Mouse (Mus musculus) 3134 (cell line): ENCODE data around the gene Ift22.

Experiments used
- DNase-seq: peaks from one replicate; pipeline ENCODE4 v3.0.0-alpha.2; 2011; ENCODE audit warnings: low spot score; ENCODE audit not compliant: insufficient read length; ENCODE audit errors: extremely low read depth

Gene Ift22

DNA sequence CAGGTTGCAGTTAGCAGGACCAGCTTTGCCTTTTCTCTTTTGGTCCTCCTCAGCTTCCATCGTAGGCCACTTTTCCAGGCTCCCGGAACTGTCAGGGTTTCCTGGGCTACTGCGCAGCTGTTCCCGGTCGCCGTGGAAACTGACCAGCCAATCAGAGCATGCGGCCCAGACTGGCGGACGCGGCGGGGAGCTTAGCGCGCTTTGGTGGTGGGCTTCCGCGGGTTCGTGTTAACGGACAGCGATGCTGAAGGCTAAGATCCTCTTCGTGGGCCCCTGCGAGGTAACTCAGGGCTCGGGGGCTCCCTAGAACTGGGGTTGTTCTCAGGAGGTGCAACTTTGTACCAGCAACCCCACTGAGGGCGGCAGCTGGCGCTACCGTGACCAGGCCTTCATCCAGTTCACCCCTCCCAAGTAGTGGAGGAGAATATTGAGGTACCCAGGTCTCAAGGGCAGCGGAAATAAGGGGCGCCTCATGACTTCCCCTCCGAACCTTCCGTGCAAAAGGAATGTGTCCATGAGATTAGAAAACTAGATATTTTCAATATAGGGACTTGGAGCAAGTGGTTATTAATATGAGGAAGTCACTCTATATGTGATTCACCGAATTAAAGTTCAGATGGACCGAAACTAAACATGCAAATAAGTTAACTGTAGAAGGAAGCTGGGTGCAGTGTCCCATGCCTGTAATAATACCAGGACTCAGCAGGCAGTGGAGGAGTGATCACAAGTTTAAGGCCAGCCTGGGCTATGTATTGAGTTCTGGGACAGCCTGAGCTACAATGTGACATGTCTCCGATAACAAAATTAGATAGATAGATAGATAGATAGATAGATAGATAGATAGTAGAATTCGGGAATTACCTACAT is at the start of gene Ift22:
Gene Ift22, plus strand, starts transcription at position 160 of the 867 bp plus-strand sequence.
- peak; percentile 82 for DNase-seq

DNA sequence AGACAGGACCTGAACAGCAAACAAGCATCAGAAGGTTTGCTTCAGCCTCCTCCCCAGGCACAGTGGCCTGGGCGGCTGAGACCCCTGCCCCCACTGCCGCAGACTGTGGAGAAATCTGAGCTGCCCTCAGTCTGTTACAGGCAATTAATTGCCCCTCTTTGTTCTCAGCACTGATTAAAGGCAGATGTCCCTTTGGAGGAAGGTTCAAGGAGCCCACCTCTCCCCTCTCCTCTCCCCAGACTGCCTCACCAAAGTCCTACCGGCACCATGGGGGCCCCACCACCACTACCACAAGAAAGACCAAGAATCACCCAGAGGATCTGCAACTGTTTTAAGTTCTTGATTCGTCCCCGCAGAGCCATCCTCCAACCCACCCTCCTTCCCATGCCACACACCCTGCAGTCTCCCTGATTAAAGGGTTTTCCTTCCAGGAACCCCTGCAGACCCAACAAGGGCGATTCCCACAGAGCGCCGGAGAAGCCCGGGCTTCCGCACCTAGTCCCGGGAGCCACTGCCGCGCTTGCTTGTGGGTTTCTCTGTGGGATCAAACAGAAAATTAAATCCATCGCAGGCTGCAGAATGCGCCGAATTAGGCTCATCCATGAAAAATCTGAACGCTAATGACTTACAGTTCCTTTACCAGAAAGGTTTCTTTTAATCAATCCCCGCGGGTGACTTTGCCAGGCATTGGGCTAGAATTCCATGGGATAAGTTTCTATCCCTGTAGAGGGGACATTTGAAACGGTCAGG is 46.6 kb upstream of the Ift22 start:
- DNase-seq = no peak

DNA sequence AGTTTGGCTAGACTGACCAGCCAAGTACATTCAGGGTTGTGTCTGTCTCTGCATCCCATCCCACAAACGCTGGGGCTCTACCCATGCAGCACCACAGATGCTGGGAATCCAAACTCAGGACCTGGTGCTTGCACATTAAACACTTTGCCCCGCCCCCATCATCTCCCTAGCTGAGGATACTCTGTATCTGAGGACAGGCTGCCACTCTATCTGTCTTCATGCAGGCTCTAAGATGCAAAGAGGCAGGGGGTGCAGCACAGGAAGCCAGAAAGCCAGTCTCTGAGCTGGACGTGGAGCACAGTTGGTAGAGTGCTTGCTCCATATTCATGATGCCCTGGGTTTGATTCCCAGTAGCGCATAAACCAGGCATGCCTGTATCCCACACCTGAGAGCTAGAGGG is 45.1 kb upstream of the Ift22 start:
- DNase-seq = no peak

DNA sequence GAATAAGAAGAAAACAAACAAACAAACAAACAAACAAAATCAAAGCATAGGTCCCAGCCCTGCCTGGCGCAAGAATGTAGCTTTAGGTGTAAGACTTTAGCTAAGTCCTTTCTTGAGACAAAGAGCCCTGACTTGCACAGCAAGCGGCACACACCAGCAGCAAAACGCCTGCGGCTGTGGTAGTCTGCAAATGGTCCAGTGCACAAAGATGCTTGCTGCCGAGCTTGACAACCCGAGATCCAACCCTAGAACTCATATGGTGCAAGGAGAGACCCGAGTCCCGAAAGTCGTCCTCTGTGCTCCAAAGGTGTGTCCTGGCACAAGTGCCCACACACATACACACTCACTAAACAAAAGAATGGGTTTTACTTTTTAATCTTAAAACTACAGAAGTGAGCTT is 44.7 kb upstream of the Ift22 start:
- no peak for DNase-seq

DNA sequence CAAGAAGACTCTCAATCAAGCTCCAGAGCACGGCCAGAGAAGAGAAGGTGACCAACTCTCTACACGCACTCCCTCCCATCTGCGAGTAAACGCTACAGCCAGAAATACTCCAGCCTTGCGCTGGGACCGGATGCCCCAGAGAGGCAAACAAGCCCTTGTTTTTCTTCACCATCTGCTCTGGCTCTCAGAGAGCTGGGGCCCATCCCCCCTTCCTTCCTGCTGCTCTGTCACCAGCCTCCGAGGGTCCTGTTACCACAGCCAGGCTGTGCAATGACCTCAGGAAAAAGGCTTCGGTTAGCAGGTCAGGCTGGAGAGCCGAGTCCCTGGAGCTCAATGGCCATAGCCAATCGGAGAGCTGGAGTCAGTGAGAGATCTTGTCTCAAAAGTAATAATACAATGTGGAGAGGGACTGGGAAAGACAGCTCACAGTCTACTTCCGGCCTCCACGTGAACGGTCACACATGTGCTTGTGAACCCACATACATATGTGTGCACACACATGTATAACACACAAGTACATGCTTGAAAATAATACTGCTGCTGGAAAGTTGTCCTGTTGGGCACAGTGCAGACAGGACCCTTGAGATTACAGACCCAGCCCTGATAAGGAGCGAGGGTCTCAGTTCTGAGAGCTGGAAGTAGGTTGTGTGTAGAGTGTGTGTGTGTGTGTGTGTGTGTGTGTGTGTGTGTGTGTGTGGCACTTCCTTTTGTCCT is 43.8 kb upstream of the Ift22 start:
- no peak for DNase-seq

DNA sequence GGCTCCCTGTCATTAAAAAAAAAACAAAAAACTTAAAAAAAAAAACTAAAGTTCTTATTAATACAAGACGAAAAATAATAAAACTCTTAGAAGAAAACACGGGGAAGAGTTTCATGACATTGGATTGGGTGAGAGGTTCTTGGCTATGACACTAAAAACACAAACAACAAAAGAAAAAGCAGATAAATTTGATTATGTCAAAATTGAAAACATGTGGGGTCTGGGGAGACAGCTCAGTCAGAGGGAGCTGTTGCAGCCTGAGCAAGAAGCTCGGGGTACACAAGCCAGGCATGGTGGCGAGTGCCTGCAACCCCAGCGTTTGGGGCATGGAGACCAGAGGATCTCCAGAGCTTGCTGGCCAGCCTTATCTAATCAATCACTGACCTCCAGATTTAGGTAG is 40.2 kb upstream of the Ift22 start:
- DNase-seq = no peak

DNA sequence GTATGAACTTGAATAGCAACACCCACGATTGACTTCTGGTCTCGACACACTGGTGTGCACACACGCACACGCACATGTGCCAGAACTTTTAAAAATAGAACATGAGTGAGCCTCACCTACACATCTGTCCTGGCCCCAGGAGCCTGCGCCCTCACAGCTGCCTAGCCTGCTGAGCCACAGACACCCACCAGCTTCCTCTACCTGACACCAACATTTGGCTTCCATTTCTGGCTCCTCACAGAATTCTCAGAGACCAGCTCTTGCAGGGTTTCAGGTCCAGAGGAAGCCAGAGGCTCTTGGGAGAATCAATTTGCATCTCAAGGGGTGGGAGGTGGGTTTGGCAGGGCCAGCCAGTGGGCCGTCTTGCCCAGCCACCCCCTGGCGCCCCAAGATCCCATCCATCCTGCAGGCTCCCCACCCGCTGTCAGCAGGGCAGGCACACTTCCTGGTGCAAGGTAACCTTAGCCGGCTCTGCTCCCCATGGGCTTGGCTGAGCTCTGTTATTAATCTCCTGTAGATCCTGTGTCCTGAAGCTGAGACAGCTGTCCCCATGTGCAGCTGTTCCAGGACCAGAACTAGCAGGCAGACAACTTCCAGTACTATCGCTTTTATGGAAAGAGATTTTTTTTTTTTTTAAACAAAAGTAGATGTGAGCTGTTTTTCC is 38.4 kb upstream of the Ift22 start:
- DNase-seq = no peak

DNA sequence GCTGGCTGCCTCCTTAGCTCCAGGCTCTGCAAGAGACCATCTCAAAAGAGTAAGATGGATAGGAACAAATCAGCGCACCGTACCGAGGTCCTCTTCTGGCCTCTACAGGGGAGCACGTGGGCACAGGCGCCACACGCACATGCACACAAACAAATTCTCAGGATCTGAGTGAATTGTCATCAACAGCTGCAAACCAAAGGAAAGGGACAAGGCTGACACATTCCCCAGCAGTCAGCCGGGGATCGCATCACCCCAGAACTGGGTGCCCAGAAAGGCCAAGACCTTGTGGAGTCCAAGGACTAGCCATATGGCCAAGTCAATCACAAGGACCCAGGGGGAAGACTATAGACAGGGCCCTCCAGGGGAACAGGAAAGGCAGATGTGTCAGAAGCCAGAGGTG is 35.5 kb upstream of the Ift22 start:
- DNase-seq = no peak

DNA sequence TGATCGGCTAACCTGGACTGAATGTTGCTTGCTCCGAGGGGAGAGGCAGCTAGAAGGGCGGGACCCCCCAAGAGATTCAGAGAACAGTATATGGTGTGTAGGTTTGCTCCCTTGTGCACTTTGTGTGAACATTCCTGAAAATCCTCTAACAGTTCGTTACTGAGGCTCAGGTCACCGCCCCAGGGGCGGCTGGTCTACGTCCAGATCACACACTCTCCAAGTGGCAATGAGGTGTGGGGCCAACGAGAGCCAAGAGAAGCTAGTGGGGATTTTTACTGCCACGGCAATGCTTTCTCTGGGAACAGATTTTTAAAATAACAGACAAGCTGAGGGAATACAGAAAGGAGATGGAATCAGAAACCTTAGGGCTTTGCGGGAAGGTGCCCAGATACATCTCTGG is 33.7 kb upstream of the Ift22 start:
- DNase-seq = no peak

DNA sequence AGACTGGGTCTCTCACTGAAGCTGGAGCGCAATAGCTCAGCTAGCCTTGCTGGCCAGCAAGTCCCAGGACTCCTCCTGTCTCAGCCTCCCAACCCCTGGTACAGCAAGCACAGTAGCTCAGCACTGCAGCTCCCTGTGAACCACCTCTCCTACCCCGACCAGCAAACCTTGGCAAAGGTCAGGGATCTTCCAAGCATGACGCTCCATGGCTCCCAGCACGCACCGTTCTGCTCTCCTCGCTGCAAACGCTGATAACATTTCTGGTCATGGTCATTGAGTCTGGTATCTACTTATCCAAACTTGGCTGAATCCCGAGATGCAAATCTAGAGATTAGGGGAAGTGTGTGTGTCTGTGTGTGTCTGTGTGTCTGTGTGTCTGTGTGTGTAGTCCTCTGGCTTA is 27.8 kb upstream of the Ift22 start:
- no peak for DNase-seq

DNA sequence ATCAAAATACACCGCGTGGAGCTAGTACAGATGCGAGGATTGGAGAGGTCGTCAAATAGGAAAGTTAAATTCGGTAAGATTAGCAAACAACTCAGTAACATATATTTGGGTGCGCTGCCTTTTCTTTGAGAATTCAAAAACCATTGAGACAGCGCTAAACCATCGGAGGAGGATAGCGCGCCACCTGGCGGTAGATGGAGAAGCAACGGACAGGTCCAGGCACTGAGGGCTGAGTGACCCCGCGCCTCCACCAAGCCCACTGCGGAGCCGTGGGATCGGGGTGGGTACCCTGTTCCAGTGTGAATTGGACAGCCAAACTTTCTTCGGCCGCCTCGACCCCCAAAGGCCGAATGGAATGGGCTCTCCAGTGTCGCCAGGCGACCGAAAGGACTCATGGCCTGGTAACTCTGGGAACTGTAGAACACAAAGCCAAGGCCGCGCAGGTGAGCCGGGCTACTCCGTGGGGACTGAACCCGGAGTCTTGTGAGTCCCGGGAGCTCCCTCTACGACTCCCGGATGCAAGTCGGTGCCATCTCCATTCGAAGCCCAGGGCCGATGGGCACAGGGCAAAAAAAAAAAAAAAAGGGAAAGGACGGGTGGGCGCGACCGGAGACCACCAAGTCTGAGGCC is 26.5 kb upstream of the Ift22 start:
- DNase-seq = peak; percentile 35

DNA sequence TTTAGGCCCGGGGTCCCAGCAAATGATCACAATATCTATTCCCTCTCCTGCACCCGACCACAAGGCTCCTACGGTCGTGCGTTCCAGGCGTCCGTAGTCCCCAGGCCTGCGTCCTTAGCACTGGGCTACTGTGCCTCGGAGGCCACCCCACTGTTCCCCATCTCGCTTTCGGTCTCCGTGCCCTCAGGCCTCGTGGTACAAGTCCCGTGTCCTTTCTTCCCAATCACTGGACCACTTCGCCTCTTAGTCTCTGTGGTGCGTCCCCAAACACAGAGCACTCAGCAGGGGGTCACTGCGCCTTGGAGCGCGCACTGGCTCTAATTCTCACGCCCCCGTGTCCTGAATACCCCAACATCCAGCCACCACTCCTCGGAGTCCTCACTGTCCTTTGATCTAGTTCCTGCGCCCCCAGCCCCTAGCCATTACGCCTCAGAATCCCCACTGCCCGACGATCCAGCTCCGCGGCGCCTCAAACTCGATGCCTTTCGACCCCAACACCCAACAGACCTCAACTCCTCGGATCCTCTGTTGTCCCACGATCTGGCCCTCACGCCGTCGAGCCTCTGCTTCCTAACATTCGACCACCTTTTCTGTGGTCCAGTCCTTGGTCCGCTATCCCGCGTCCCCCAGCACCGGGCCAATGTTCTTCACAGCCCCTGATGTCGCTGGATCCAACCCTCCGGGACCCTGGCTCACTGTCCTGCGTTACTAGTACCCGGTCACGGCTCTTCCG is 25.7 kb upstream of the Ift22 start:
- no peak for DNase-seq

DNA sequence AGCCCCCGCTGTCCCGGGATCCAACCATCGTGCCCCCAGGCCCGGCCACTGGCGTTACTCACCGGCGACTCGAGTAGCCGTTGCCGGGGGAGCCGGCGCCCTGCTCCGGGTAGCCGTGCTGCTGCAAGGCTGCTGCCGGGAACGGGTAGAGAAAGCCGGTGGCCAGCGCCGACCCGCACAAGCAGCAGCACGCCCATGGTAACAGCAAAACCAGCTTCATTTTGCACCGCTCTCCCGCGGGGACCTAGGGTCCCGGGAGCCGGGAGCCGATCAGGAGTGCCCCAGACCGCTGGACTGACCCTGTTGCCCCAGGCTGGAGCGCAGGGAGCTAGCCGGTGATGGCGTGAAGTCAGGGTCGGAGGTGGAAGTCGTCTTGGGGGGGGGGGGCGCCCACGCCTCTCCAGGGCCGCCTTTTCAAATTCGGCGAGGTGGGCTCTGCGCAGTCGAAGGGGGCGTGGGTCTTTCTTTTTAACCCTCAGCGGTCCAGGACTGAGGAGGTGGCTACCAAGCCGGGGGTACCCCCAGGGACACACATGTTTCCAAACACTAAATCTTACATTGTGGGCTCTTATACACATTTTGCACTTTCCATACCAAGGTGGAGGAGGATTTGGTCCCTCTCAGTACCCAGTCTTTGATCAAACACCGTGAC is 25.0 kb upstream of the Ift22 start, which contains the start of gene Col26a1:
Gene Col26a1, minus strand, starts transcription at position 422 of the 652 bp plus-strand sequence.
- DNase-seq = no peak

DNA sequence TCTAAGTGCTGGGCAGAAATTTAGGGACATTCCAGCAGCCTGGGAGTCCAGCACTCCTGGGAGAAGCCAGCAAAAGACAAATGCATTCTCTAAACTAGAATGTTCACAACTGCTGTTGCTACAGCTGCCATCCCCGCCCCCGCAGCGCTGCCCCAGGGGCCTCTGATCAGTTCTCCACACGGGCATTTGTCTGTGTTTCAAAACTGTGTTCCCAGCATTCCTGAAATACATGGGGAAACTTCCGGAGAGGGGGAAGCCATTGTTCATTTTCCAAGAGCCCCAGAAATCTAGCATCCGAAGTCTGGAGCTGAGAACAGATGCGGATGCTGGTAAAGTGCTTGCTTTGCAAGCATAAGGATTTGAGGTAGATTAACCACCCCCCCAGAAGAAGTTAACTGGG is 21.0 kb upstream of the Ift22 start:
- DNase-seq = no peak

DNA sequence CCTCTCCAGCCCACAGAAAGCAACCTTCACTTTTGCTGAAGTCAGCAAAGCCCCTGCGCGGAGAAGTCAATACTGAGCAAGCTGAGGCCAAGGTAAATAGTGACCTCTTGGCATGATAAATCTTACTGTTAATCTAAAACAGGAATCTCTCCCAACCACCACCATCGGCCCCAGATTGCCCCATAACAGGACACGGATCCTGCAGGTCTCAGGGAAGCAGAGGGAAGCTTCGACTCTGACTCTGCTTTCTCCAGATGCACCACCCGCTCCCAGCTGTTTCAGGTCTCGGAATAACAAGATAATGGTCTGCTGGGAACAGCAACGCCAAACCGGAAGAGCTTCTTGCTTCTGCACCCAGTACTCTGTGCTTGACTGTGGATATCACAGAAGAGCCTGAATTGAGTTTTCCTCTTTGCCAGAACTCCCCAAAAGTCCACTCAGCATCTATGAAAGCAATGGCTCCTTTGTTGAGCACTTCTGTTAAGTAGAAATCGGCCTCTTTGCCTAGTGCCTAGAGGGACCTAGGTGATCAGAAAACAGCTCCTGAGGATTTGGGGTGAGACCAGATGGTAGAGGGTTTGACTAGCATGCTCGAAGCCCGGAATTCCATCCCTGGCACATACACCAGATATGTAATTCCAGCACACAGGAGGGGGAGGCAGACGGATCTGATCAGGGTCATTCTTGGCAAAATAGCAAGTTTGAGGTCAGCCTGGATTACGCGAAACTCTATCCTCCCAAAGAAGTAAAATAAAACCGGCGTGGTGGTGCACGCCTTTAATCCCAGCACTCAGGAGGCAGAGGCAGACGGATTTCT is 19.2 kb upstream of the Ift22 start:
- no peak for DNase-seq

DNA sequence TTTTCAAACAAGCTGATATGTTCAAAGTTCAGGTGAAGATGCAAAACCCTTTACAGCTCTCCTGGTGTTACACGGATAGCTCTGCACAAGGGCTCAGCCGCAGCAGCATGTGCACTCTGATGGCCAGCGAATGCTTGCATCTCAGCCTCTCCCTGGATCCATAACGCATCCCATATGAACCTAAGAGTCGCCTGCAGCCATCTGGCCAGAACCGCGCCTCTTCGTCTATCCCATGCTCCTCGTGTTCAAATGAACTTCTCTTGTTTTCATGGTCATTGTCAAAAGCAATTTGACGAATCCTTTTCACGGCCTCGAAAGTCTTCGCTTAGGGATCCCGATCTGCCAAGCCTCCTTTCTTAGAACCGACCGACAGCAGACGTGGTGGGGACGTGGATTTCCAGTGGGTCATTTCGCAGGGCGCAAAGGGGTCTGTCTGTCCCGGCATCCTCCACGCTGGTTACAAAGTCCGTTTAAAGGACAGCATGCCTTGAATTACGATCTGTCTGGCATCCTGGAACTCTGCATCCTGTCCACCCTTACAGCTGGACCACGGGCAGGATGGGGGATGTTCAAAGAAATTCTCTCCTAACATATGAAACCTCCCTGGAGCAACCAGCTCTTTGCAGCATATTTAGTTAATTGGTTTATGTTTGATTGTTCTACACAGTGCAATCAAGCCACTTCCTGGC is 13.0 kb upstream of the Ift22 start:
- no peak for DNase-seq

DNA sequence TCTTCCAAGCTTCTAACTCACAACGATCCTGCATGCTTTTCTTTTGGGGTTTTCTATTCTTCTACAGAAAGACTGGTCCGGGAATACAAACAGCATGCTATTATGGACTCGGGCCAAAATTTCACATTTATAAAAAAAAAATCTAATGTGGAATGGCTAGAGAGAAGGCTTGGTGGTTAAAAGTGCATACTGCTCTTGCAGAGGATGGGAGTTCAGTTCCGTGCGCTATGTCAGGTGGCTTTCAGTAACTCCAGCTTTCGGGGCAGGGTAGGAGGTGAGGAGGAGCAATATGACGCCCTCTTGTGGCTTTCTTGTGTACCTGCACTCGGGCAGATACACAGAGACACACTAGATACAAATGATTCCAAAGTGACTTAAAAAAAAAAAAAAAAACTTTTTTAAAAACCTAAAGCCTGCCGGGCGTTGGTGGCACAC is 12.4 kb upstream of the Ift22 start:
- DNase-seq = no peak

DNA sequence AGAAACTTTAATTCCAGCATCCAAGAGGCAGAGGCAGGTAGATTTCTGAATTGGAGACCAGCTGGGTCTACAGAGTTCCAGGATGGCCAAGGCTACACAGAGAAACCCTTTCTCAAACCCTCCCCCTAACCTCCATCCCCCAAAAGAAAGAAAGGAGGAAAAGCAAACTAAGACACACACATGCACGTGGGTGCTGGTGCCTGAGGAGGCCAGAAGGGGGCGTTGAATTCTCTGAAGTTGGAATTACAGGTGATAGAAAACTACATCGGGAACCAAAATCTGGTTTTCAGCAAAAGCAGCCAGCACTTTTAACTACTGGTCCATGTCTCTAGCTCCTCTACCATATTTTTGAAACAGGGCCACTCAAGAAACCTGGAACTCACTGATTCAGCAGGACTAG is 3.3 kb upstream of the Ift22 start:
- no peak for DNase-seq
